Mouse (Mus musculus): ENCODE measurements at regions not wholly inside any gene's neighbourhood (a gene's known extent, or its start where the extent isn't known, plus 50 kb on each side); places are given as distances from the start of the nearest gene placed in this dataset.

- no peak for DNase-seq
Observed at GRCm38 (mm10) chr3:63638572-63638971, 154.9 kb upstream of the Gm34302 start.

GRCm38 (mm10) chr3:63637913-63638312, 154.2 kb upstream of the Gm34302 start:
- no peak for DNase-seq

GRCm38 (mm10) chr3:63627724-63628123, 144.0 kb upstream of the Gm34302 start:
- DNase-seq, result no peak

- no peak for DNase-seq
Observed at GRCm38 (mm10) chr3:63616127-63616526, 132.4 kb upstream of the Gm34302 start.

GRCm38 (mm10) chr3:63613652-63614051, 130.0 kb upstream of the Gm34302 start:
- no peak for DNase-seq

GRCm38 (mm10) chr3:63612767-63613363, 129.2 kb upstream of the Gm34302 start:
- no peak for DNase-seq

- DNase-seq, result no peak
Observed at GRCm38 (mm10) chr3:63610113-63610919, 126.6 kb upstream of the Gm34302 start.

GRCm38 (mm10) chr3:63609454-63610112, 125.9 kb upstream of the Gm34302 start:
- no peak for DNase-seq

- peak; percentile 41 for DNase-seq
Observed at GRCm38 (mm10) chr3:63582717-63583696, 99.3 kb upstream of the Gm34302 start.

GRCm38 (mm10) chr3:63582180-63582579, 98.5 kb upstream of the Gm34302 start:
- DNase-seq, result no peak

- DNase-seq, result peak; percentile 20
Observed at GRCm38 (mm10) chr3:63570607-63571353, 87.1 kb upstream of the Gm34302 start.

- no peak for DNase-seq
Observed at GRCm38 (mm10) chr3:63570082-63570481, 86.4 kb upstream of the Gm34302 start.

GRCm38 (mm10) chr3:63569004-63569596, 85.4 kb upstream of the Gm34302 start:
- no peak for DNase-seq

- no peak for DNase-seq
Observed at GRCm38 (mm10) chr3:63567726-63568125, 84.0 kb upstream of the Gm34302 start.

GRCm38 (mm10) chr3:63563057-63563456, 79.4 kb upstream of the Gm34302 start:
- no peak for DNase-seq

GRCm38 (mm10) chr3:63562532-63562931, 78.9 kb upstream of the Gm34302 start:
- DNase-seq, result no peak

GRCm38 (mm10) chr3:63560745-63561151, 77.1 kb upstream of the Gm34302 start:
- no peak for DNase-seq

- DNase-seq, result no peak
Observed at GRCm38 (mm10) chr3:63556741-63557140, 73.1 kb upstream of the Gm34302 start.

GRCm38 (mm10) chr3:63554872-63555271, 71.2 kb upstream of the Gm34302 start:
- DNase-seq, result no peak

GRCm38 (mm10) chr3:63553426-63553825, 69.7 kb upstream of the Gm34302 start:
- no peak for DNase-seq

GRCm38 (mm10) chr3:63551661-63552060, 68.0 kb upstream of the Gm34302 start:
- no peak for DNase-seq

All from cerebellum, adult 11-12 months (tissue).